Mouse (Mus musculus): Measurements from ENCODE around the gene Zfhx3. TPM values are rescaled to one million over a fixed set of nuclear protein-coding genes. Genes with fewer than 3 reads are reported as not detected.

The Zfhx3 gene
- polyA plus RNA-seq, 1 experiment from 2014 or later, result 32.2 TPM

DNA sequence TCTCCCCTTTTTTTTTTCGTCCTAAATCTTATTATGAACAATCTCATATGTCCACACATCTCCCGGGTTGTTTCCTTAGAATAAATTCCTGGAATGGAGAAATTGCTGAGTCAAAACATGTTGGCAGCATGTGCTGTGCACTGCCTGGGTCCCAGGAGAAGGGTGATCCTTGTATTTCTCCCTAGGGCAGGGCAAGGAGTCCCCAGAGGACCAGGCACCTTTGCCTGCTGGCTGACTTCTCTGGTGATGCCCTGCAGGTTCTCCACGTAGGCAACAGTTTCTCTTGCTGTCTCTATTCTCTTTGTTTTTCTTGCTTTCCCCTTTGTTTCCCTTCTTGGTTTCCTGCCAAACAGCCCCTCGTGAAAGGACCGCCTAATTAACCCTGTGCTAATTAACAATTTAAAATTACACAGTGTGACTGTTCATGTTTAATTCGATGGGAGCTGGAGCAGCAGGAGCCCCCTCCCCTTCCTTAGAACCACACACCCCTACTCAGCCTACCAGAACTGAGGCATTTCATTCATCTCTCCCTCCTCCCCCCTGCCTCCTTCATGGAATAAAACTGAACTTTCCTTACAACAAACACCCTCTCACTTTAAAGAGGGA lies 845.8 kb downstream of the Zfhx3 start:
- Histone ChIP-seq H3K9ac (replicated peaks; ENCODE audit: low read depth, low read length) (no peak overlapping the region), H3K27ac (ENCODE audit: low read depth, low read length) (0 out of 2 replicates have a peak overlapping the region, but pooled peaks have one; percentile 35)

DNA sequence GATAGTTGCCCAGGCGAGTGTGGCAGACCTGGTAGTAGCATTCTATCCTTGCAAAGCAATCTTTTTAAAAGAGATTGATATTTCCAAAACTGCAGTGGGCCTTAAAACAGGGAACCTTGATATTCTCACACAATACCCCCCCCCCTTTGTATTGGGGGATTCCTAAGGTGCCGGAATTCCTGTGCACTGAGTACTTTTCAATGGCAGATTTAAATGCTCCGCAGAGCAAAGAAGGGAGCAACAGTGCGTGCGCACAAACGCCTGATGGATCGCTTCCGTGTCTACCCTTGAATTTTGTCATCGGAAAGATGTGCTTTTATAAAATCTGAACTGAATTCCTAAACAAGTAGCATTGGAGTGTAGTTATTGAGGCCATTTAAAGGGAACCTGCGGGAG lies 846.3 kb downstream of the Zfhx3 start:
- Histone ChIP-seq H3K27me3 (ENCODE audit: control insufficient read depth, insufficient read depth, low read length) (no peaks in the 10 kb centered on the region), H3K9me3 (ENCODE audit: control insufficient read depth, low read length) (no peaks in the 10 kb centered on the region), H3K4me1 (ENCODE audit: control insufficient read depth, insufficient read depth, low read length) (peaks cover 25% of the 10 kb centered on the region), H3K36me3 (ENCODE audit: control insufficient read depth, insufficient read depth, low read length) (peaks cover 6% of the 10 kb centered on the region; the same call in 1 of the 2 replicates), H3K9ac (replicated peaks; ENCODE audit: low read depth, low read length) (no peak overlapping the region), H3K27ac (ENCODE audit: low read depth, low read length) (no peak overlapping the region), H3K4me2 (ENCODE audit: low read depth, low read length) (0 out of 2 replicates have a peak overlapping the region, but pooled peaks have one; percentile 11), H3K4me3 (ENCODE audit: low read depth, low read length) (no peak overlapping the region)
- no peak for ATAC-seq (ENCODE audit: low read depth)
- WGBS, result 23% methylated on average over 10 of the region's 10 CpGs

More for the DNA sequence above, 845.8 kb downstream of the Zfhx3 start:
- Histone ChIP-seq H3K4me3 (ENCODE audit: low read depth, low read length) (no peak overlapping the region), H3K4me2 (ENCODE audit: low read depth, low read length) (0 out of 2 replicates have a peak overlapping the region, but pooled peaks have one; percentile 11), H3K36me3 (ENCODE audit: control insufficient read depth, insufficient read depth, low read length) (peaks cover 5% of the 10 kb centered on the region; the same call in 1 of the 2 replicates), H3K9me3 (ENCODE audit: control insufficient read depth, low read length) (no peaks in the 10 kb centered on the region), H3K27me3 (ENCODE audit: control insufficient read depth, insufficient read depth, low read length) (no peaks in the 10 kb centered on the region), H3K4me1 (ENCODE audit: control insufficient read depth, insufficient read depth, low read length) (peaks cover 25% of the 10 kb centered on the region)
- 22% methylated on average over 6 of the region's 6 CpGs for WGBS
- peak; percentile 75; the same call in 1 of the 2 replicates for ATAC-seq (ENCODE audit: low read depth)

DNA sequence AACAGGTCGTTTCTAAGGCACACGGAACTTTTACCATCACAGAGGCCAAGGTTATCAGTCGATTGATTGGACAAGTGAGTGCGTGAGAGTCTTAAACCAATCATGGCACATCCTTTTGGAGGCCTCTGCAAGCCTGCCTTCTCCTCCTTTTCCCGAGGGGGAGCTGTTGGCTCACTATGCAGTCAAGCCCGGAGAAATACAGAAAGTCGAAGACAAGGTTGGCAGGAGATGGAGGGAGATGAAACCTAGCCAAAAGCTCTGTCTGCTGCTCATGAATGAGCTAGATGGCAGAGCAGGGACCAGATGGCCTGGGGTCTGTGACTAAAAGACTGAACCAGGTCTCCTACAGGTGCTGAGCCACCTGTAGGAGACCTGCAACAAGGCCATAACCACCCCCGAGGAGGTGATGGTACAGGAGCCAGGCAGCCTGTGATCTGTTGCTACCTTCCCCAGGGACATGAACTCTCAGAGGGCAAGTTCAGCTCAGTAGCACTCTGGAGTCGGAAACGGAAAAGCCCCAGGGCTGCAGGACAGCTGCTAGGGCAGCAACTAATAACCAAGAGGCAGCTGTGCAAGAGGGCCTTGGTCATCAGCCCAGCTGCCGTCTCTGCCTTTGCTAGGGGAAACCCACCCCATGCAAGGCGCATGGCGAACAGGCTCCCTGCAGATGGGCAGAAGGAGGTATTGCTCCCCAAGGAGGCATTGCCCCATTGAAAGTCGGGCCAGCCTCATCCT lies 848.3 kb downstream of the Zfhx3 start:
- peaks cover 16% of the 10 kb centered on the region for H3K36me3 ChIP-seq (ENCODE audit: control insufficient read depth, insufficient read depth, low read length)
- peaks cover 25% of the 10 kb centered on the region for H3K4me1 ChIP-seq (ENCODE audit: control insufficient read depth, insufficient read depth, low read length)
- H3K9ac ChIP-seq (replicated peaks; ENCODE audit: low read depth, low read length), result no peak overlapping the region
- no peak overlapping the region for H3K27ac ChIP-seq (ENCODE audit: low read depth, low read length)
- H3K4me2 ChIP-seq (ENCODE audit: low read depth, low read length), result no peak overlapping the region
- 0 out of 2 replicates have a peak, but pooled peaks cover 2% of the 10 kb centered on the region for H3K9me3 ChIP-seq (ENCODE audit: control insufficient read depth, low read length)
- WGBS, result 44% methylated on average over 14 of the region's 14 CpGs
- ATAC-seq (ENCODE audit: low read depth), result no peak
- H3K4me3 ChIP-seq (ENCODE audit: low read depth, low read length), result no peak overlapping the region
- no peaks in the 10 kb centered on the region for H3K27me3 ChIP-seq (ENCODE audit: control insufficient read depth, insufficient read depth, low read length)

DNA sequence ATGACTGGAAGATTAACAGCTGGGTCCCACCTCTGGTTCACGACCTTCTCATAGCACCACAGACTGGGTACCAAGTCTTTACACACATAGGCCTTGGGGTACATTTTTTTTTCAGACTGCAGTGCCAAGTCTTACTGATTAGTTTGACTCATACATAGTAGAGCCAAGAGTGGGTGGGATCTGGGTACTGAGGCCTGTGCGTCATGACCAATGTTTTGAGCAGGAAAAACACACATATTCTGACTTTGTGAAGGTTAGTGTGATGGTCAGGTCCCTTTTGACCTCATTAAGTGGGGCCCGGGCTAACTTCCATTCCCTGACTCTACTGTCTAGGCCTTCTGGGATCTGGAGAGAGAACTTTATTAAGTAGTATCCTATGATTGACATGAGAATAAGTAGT lies 853.6 kb downstream of the Zfhx3 start:
- 100% methylated on average over 3 of the region's 3 CpGs for WGBS
- no peak overlapping the region for H3K4me2 ChIP-seq (ENCODE audit: low read depth, low read length)
- no peak overlapping the region for H3K4me3 ChIP-seq (ENCODE audit: low read depth, low read length)
- H3K36me3 ChIP-seq (ENCODE audit: control insufficient read depth, insufficient read depth, low read length), result peaks cover 16% of the 10 kb centered on the region
- no peak overlapping the region for H3K27ac ChIP-seq (ENCODE audit: low read depth, low read length)
- H3K27me3 ChIP-seq (ENCODE audit: control insufficient read depth, insufficient read depth, low read length), result no peaks in the 10 kb centered on the region
- H3K4me1 ChIP-seq (ENCODE audit: control insufficient read depth, insufficient read depth, low read length), result peaks cover 6% of the 10 kb centered on the region; the same call in 1 of the 2 replicates
- 0 out of 2 replicates have a peak, but pooled peaks cover 2% of the 10 kb centered on the region for H3K9me3 ChIP-seq (ENCODE audit: control insufficient read depth, low read length)
- no peak for ATAC-seq (ENCODE audit: low read depth)
- no peak overlapping the region for H3K9ac ChIP-seq (replicated peaks; ENCODE audit: low read depth, low read length)

DNA sequence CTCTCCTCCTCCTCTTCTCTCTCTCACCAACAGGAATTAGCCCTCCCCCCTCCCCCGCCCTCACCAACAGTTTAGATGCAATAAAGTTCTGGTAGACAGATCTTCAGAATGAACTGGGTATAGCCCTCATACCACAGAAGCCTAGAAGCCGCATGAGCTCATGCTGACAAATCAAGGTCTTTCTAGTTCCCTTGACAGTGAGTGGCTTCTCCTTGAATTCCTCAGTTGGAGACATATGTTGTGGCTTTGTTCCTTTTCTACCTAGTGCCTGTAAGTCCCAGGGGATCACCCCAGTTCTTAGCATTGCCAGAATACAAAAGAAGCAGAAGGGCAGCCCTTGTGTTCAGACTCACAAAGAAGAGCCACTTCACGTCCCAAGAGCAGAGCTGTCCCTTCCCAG lies 854.4 kb downstream of the Zfhx3 start:
- Histone ChIP-seq H3K4me3 (ENCODE audit: low read depth, low read length) (no peak overlapping the region), H3K4me2 (ENCODE audit: low read depth, low read length) (no peak overlapping the region), H3K27me3 (ENCODE audit: control insufficient read depth, insufficient read depth, low read length) (no peaks in the 10 kb centered on the region), H3K9ac (replicated peaks; ENCODE audit: low read depth, low read length) (no peak overlapping the region), H3K9me3 (ENCODE audit: control insufficient read depth, low read length) (0 out of 2 replicates have a peak, but pooled peaks cover 2% of the 10 kb centered on the region), H3K27ac (ENCODE audit: low read depth, low read length) (no peak overlapping the region), H3K4me1 (ENCODE audit: control insufficient read depth, insufficient read depth, low read length) (peaks cover 3% of the 10 kb centered on the region; the same call in 1 of the 2 replicates), H3K36me3 (ENCODE audit: control insufficient read depth, insufficient read depth, low read length) (peaks cover 16% of the 10 kb centered on the region)
- no peak for ATAC-seq (ENCODE audit: low read depth)
- whole genome bisulfite sequencing, result 79% methylated on average over 3 of the region's 3 CpGs

DNA sequence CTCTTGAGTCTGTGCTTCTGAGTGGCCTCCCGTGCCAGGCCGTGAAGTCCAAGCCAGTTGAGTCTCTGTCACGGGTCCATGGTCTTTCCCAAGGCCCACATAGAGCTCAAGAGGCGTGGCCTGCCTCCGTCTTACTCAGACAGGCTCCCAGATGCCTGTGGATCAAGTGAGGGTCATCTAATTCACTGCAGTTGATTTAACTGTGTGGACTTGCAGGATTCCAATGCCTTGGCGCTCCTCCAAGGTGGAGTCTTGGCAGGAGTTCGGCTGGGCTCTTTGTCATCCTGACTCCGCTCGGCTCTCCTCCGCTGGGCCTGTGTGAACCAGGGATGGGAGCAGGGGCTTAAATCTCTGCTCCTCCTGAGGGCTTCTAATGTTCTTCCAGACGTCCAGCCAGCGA lies 855.6 kb downstream of the Zfhx3 start:
- peak; percentile 85; the same call in 1 of the 2 replicates for ATAC-seq (ENCODE audit: low read depth)
- Histone ChIP-seq H3K36me3 (ENCODE audit: control insufficient read depth, insufficient read depth, low read length) (peaks cover 13% of the 10 kb centered on the region), H3K4me3 (ENCODE audit: low read depth, low read length) (no peak overlapping the region), H3K27ac (ENCODE audit: low read depth, low read length) (peak overlapping the region; percentile 39), H3K4me1 (ENCODE audit: control insufficient read depth, insufficient read depth, low read length) (peaks cover 3% of the 10 kb centered on the region; the same call in 1 of the 2 replicates), H3K27me3 (ENCODE audit: control insufficient read depth, insufficient read depth, low read length) (no peaks in the 10 kb centered on the region), H3K4me2 (ENCODE audit: low read depth, low read length) (no peak overlapping the region), H3K9me3 (ENCODE audit: control insufficient read depth, low read length) (0 out of 2 replicates have a peak, but pooled peaks cover 2% of the 10 kb centered on the region), H3K9ac (replicated peaks; ENCODE audit: low read depth, low read length) (no peak overlapping the region)
- 26% methylated on average over 12 of the region's 12 CpGs for WGBS

DNA sequence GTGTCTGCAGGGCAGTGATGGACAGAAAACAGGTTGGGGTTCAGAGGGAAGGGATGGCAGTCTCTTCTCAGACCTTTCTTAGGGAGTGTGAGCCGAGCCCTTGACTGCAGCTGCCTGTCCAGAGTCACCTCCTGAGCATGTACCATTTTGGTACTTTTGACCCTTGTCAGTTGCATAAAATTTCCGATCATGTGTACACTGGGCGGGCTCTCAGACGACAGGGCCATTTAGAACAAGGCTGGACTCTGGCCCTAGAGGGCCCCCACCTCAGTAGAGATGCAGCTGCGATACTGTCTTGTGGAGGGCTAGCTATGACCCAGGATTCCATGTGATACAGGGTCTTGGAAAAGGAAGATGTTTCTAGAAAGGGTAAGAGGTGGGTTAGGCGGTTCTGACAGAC lies 856.8 kb downstream of the Zfhx3 start:
- no peak overlapping the region for H3K4me3 ChIP-seq (ENCODE audit: low read depth, low read length)
- H3K9me3 ChIP-seq (ENCODE audit: control insufficient read depth, low read length), result 0 out of 2 replicates have a peak, but pooled peaks cover 2% of the 10 kb centered on the region
- WGBS, result 93% methylated on average over 6 of the region's 6 CpGs
- H3K27me3 ChIP-seq (ENCODE audit: control insufficient read depth, insufficient read depth, low read length), result no peaks in the 10 kb centered on the region
- peaks cover 3% of the 10 kb centered on the region; the same call in 1 of the 2 replicates for H3K4me1 ChIP-seq (ENCODE audit: control insufficient read depth, insufficient read depth, low read length)
- no peak overlapping the region for H3K4me2 ChIP-seq (ENCODE audit: low read depth, low read length)
- no peak overlapping the region for H3K27ac ChIP-seq (ENCODE audit: low read depth, low read length)
- H3K36me3 ChIP-seq (ENCODE audit: control insufficient read depth, insufficient read depth, low read length), result peaks cover 7% of the 10 kb centered on the region; the same call in 1 of the 2 replicates
- H3K9ac ChIP-seq (replicated peaks; ENCODE audit: low read depth, low read length), result no peak overlapping the region
- no peak for ATAC-seq (ENCODE audit: low read depth)

DNA sequence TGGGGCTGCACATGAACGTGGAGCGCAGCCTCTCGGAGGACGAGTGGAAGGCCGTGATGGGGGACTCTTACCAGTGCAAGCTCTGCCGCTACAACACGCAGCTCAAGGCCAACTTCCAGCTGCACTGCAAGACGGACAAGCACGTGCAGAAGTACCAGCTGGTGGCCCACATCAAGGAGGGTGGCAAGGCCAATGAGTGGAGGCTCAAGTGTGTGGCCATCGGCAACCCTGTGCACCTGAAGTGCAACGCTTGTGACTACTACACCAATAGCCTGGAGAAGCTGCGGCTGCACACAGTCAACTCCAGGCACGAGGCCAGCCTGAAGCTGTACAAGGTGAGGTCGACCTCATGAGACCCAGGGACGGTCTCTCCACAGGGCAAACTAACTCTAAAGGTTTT lies 857.9 kb downstream of the Zfhx3 start:
- H3K27me3 ChIP-seq (ENCODE audit: control insufficient read depth, insufficient read depth, low read length), result no peaks in the 10 kb centered on the region
- no peak overlapping the region for H3K4me3 ChIP-seq (ENCODE audit: low read depth, low read length)
- no peak overlapping the region for H3K9ac ChIP-seq (replicated peaks; ENCODE audit: low read depth, low read length)
- peaks cover 3% of the 10 kb centered on the region; the same call in 1 of the 2 replicates for H3K4me1 ChIP-seq (ENCODE audit: control insufficient read depth, insufficient read depth, low read length)
- no peak for ATAC-seq (ENCODE audit: low read depth)
- H3K9me3 ChIP-seq (ENCODE audit: control insufficient read depth, low read length), result no peaks in the 10 kb centered on the region
- no peak overlapping the region for H3K4me2 ChIP-seq (ENCODE audit: low read depth, low read length)
- whole genome bisulfite sequencing, result 95% methylated on average over 15 of the region's 15 CpGs
- H3K36me3 ChIP-seq (ENCODE audit: control insufficient read depth, insufficient read depth, low read length), result no peaks in the 10 kb centered on the region
- no peak overlapping the region for H3K27ac ChIP-seq (ENCODE audit: low read depth, low read length)

DNA sequence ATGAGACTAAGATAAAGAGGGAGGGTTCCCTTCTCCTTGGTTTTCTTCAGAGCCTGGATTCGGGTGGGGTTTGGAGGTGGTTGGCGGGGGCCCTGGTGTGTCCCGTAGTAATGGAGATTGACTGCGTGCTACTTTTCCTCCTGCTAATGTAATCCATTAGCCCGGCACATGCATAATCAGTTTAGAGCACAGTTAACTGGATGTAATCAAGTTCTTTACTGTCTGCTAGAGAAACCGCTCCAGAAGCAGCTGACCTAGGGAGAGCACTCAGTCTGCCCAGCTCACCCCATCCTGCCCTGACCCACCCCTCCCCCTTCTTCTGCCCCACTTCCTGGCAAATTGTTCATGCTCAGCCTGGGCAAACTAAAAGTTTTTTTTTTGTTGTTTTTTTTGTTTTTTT lies 860.6 kb downstream of the Zfhx3 start:
- WGBS, result 64% methylated on average over 6 of the region's 6 CpGs
- H3K4me1 ChIP-seq (ENCODE audit: control insufficient read depth, insufficient read depth, low read length), result peaks cover 3% of the 10 kb centered on the region; the same call in 1 of the 2 replicates
- no peak overlapping the region for H3K4me2 ChIP-seq (ENCODE audit: low read depth, low read length)
- no peak overlapping the region for H3K27ac ChIP-seq (ENCODE audit: low read depth, low read length)
- H3K9me3 ChIP-seq (ENCODE audit: control insufficient read depth, low read length), result no peaks in the 10 kb centered on the region
- H3K9ac ChIP-seq (replicated peaks; ENCODE audit: low read depth, low read length), result no peak overlapping the region
- ATAC-seq (ENCODE audit: low read depth), result no peak
- H3K4me3 ChIP-seq (ENCODE audit: low read depth, low read length), result no peak overlapping the region
- no peaks in the 10 kb centered on the region for H3K27me3 ChIP-seq (ENCODE audit: control insufficient read depth, insufficient read depth, low read length)
- no peaks in the 10 kb centered on the region for H3K36me3 ChIP-seq (ENCODE audit: control insufficient read depth, insufficient read depth, low read length)

Data from neural tube, embryonic 14.5 days (tissue).